Mouse (Mus musculus): Measurements from ENCODE around the gene Ccdc107.
A peak's percentile ranks its signal among the peaks of the same experiment; 100 is the strongest.

Gene Ccdc107

GRCm38 (mm10) chr4:43511675-43512454, 19.2 kb downstream of the Ccdc107 start:
- no peak for DNase-seq (ENCODE audit: low read depth, low spot score)

GRCm38 (mm10) chr4:43512653-43513052, 20.0 kb downstream of the Ccdc107 start:
- DNase-seq (ENCODE audit: low read depth, low spot score), result no peak

GRCm38 (mm10) chr4:43513300-43513699, 20.6 kb downstream of the Ccdc107 start:
- DNase-seq (ENCODE audit: low read depth, low spot score), result no peak

GRCm38 (mm10) chr4:43513791-43514190, 21.1 kb downstream of the Ccdc107 start:
- DNase-seq (ENCODE audit: low read depth, low spot score), result no peak

GRCm38 (mm10) chr4:43515764-43516708, 23.3 kb downstream of the Ccdc107 start:
- no peak for DNase-seq (ENCODE audit: low read depth, low spot score)

GRCm38 (mm10) chr4:43519551-43519950, 26.9 kb downstream of the Ccdc107 start:
- DNase-seq (ENCODE audit: low read depth, low spot score), result no peak

- DNase-seq (ENCODE audit: low read depth, low spot score), result peak; percentile 76
Measured at GRCm38 (mm10) chr4:43519956-43520355, 27.3 kb downstream of the Ccdc107 start.

GRCm38 (mm10) chr4:43527880-43528279, 35.2 kb downstream of the Ccdc107 start:
- peak; percentile 84 for DNase-seq (ENCODE audit: low read depth, low spot score)

GRCm38 (mm10) chr4:43528487-43528886, 35.8 kb downstream of the Ccdc107 start:
- peak; percentile 66 for DNase-seq (ENCODE audit: low read depth, low spot score)

- no peak for DNase-seq (ENCODE audit: low read depth, low spot score)
Measured at GRCm38 (mm10) chr4:43530081-43530501, 37.4 kb downstream of the Ccdc107 start.

GRCm38 (mm10) chr4:43530581-43530980, 37.9 kb downstream of the Ccdc107 start:
- peak; percentile 88 for DNase-seq (ENCODE audit: low read depth, low spot score)

- no peak for DNase-seq (ENCODE audit: low read depth, low spot score)
Measured at GRCm38 (mm10) chr4:43533270-43533669, 40.6 kb downstream of the Ccdc107 start.

- no peak for DNase-seq (ENCODE audit: low read depth, low spot score)
Measured at GRCm38 (mm10) chr4:43535628-43536027, 42.9 kb downstream of the Ccdc107 start.

- DNase-seq (ENCODE audit: low read depth, low spot score), result no peak
Measured at GRCm38 (mm10) chr4:43536031-43536430, 43.3 kb downstream of the Ccdc107 start.

- no peak for DNase-seq (ENCODE audit: low read depth, low spot score)
Measured at GRCm38 (mm10) chr4:43542044-43542443, 49.3 kb downstream of the Ccdc107 start.
